Mouse (Mus musculus): ENCODE measurements around the gene Sema3c.
"Not testable (repeated sequence)": the region's sequence is repeated elsewhere in the genome, so short reads cannot be mapped to it uniquely, and the experiment has no call there.

The Sema3c gene

GRCm38 (mm10) chr5:17573694-17574380 is at the start of gene Sema3c:
TSS of gene Sema3c (plus strand) at chr5:17574281.
- no peak for DNase-seq

- DNase-seq: not testable (repeated sequence)
Observed at GRCm38 (mm10) chr5:17531165-17531564, 42.9 kb upstream of the Sema3c start.

GRCm38 (mm10) chr5:17543141-17543540 is 30.9 kb upstream of the Sema3c start:
- no peak for DNase-seq

DNA sequence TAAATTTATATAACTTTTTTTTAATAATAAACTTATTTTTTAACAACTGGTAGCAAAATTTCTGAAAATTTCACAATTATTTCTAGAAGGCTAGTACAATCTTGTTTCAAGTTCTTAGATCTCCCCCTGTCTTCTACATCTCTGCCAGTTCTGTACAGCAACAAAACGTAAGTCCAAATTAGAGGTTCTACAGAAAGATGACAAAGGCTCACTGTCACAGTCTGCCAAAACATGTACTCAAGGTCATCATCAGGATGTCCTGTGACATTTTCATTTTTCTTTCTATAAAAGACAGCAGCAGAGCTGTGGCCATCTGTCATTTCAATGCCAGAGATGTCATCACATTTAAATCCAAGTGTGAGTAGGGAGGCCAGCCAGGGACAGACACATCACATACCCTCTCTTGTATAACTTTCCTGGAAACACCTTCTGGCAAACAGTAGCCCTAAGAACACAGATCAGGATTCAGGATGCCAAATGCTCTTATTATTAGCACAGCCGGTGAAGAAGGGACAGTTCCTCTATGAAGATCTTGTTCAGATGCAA is 29.1 kb upstream of the Sema3c start:
- no peak for DNase-seq

- DNase-seq: no peak
Observed at GRCm38 (mm10) chr5:17551693-17552092, 22.4 kb upstream of the Sema3c start.

DNA sequence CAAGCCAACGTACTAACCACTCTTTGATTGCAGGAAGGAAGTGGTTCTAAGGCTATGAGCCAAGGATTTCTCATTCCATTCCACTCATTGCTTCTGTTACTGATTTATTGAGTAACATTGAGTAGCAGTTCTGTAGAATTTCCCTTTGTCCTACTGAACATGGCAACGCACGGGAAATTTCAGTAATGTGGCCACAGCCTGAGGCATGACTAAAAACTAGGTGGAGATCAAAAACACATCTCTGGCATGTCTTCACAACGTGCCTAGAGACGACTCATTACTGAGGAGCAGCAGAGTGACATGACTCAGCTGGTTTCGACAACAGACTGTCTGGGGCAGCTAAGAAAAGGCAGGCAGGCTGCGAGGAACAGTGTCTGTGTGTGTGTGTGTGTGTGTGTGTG is 18.0 kb upstream of the Sema3c start:
- no peak for DNase-seq

DNA sequence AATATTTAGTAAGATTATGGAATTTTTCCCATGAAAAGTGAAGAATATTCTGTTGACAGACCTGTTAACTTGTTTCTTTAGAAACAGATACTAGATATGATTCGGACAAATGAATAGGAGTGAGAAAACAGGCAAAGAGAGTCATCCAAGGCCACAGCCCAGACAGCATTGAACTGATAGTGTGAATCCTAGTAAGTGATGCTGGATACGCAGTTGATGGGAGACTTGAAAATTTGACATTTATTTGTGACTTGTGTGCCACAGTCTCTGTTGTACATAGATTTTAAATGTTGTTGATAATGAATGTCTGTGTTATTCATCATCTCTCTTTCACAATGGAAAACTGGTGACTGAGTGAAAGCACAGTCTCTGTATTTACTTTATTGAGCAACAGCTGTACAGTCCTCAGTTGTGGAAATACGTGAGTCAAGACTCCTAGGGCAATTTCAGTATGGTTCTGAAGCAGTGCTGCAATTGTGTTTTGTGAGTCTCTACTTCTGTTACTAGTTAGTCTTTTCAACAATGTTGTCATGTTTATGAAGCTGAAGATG is 17.3 kb upstream of the Sema3c start:
- no peak for DNase-seq

GRCm38 (mm10) chr5:17571571-17571970 is 2.5 kb upstream of the Sema3c start:
- DNase-seq: no peak

DNA sequence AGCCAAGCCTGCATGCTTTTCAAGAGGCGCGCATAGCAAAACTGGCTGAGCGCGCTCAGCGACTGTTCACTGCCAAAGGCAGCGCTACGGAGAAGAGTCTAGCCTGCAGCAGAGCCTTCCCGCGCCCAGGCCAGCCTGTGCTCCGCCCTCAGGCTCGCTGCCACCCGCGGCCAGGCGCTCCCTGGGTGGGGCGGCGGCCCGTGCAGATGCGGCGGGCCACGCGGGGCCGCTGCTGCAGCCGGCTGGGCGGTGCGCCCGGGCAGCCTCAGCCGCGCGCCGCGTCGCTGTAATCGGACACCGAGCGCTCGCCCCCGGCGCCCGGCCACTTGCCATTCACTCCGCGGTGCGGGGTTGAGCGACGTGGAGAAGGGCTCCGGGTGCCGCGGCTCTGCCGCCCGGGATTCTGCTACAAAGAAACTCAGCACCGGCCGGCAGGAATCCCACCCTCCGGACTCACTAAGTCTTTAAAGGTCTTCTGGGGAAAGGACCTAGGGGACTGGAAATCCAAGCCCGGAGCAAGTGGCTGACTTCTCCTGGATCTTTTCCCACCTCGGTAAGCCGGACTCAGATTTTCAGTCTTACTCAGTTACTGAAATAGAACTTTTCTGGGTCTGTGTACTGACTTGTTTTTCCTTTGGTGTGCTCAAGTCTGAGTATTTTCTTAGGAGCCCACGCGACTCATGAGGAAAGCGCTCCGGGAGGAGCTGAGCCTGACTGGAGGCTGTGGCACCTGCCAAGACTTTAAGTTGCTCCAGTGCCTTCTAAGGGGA is 517 bp downstream of the Sema3c start:
- DNase-seq: peak in 1 of 2 experiments; percentile 3

DNA sequence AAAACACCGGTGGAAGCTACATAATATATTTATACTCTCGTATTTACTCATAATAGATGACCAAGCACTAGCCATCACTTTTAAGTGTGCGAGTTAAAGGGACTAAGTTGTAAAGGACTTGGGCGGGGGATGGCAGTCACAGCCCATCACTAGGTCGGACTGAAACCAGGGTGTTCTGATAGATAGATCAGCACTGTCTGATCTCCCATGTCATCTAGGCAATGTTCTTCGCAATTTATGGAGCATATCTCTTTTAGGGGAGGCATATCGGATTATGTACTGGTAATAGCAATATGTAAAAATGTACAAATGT is 1.1 kb downstream of the Sema3c start:
- no peak for DNase-seq

GRCm38 (mm10) chr5:17576069-17576468 is 2.0 kb downstream of the Sema3c start:
- no peak for DNase-seq

DNA sequence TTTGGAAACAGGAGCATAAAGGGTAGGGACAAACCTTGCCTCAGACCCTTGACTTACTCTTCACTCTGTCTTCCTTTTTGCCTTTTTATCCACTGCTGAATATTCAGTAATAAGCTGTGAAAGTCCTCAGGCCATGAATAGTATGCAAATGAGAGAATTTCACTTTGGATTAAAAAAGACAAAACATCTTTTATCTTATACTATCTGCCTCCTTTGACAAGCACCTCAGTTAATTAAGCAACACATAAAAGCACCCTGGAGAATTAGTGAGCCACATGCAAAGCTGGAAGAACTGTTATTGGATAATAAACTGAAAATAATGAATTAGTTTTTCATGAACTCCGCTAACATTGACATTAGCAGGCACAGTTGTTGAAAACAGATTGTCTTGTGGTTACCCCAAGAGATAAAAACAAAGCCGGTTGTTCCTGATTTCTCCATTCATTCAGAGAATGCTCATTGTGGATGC is 8.0 kb downstream of the Sema3c start:
- DNase-seq: no peak

DNA sequence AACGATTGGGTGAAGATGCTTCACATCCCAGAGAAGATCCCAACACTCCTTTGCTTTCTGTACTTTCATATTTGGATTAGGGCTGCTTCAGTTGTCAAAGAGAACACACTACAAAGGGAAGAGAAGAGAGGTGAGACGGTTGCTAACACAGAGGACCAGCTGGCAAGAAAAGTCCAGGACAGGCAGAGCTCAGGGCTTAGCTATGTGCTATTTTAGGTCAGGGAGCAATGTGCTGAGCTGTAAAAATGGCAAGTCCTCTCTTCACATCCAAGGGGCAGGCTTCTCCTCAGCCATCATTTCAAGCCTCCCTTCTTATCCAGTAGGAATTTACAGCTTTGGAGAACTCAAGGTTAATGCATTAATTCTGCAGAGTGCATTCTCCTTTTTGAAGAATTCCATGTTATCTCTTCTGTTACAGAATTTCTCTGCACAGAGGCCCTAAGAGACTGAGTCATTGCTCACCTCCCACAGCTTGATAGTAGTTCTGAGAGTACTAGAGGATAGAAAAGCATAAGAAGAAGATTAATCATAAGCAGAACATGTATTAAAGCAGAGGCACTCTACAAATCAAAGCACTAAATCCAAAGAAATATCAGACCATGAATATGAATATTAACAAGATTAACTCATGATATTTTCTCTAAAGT is 10.3 kb downstream of the Sema3c start:
- no peak for DNase-seq

GRCm38 (mm10) chr5:17586518-17587210 is 12.6 kb downstream of the Sema3c start:
- no peak for DNase-seq

DNA sequence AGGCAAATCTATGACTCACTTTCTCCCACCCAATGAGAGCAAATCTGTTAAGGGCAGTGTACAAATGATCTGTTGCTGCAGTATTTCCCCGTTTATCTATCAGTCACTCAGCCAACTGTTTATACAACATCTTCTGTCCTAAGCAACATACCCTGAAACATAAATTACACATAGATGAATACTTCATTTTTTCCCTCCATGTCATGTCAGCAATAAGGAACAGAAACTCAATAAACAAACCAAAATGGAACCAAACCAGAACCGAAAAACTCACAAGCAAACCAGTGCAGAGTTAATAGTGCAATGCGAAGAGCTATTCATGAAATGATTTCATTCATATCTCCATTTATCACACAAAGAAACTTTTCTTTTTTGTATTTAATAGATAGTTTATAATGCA is 17.8 kb downstream of the Sema3c start:
- DNase-seq: no peak

DNA sequence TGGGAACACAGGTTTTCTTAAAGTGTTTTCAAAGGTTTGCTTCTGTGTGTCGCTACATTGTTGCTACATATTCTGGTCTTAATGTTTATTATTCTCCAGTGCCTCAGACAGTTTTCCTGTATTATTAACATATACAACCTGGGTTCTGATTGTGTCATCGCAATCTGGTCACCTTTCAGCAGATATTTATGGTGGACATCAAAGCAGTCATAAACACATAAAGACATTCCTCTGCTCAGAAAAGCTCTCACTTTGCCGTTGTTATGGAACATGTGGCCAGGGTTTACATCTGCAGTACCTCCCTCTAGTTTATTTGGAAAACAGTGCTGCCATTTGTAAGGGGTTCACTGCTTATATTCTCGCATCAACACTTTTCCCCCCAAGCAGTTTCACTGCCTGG is 27.6 kb downstream of the Sema3c start:
- DNase-seq: no peak

DNA sequence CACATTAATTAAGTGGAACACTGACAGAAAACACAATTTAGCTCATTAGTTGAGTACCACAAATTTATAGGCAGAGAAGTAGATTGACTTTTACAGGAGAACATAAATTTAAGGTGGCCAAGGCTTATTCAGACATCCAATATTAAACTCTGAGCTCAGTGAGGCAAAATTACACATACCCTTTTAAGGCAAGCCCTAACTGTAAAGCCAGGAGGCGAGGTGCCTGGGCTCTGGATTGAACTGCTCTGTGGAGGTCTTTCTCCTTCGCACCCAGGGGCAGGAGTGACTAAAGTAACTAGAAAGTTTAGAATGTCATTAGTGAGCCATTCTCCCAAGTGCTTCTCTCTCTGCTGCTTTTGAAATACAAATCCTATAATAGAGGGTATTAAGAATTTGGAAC is 46.5 kb downstream of the Sema3c start:
- DNase-seq: no peak

- no peak for DNase-seq
Observed at GRCm38 (mm10) chr5:17622564-17622963, 48.5 kb downstream of the Sema3c start.

- no peak for DNase-seq
Observed at GRCm38 (mm10) chr5:17628606-17629005, 54.5 kb downstream of the Sema3c start.

DNA sequence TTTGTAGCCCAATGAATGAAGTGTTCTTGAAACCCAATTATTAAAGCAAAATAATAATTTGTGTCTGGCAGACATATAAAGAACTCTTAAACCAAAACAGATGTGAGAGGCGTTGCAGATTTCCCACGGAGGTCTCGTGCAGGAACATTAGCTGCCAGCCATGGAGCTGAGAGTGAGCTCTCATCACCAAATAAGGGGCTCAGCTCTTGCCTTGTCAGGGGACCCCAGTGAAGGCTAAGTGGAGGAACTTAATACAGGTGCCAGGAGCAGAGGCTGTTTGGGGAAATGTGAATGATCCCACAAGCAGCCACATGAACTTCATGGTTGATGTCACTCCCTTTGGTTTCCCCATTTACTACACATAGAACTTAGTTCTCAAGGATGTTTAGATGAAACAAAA is 55.5 kb downstream of the Sema3c start:
- no peak for DNase-seq

DNA sequence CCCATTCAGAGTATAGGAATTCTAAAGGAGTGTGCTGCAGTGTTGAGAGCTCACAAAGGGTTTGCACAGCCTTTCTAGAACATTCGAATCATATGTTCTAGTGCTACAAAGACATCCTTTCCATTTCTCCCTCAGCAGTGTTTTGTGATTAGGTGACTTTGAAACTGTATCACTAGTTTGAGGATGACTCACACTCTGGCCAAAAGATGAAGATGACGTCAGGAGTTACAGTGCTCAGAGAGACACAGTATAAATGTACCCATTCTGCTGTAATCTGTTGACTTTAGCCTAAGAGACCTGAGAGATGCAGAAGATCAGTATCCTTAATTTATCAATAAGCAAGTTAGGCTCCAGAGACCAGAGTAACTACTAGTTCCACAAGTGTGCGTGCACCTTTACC is 65.4 kb downstream of the Sema3c start:
- DNase-seq: no peak

- DNase-seq: no peak
Observed at GRCm38 (mm10) chr5:17647643-17648226, 73.7 kb downstream of the Sema3c start.
